Mouse (Mus musculus): Measurements from ENCODE around the gene Crybg2. TPM values are rescaled to one million over a fixed set of nuclear protein-coding genes. Genes with fewer than 3 reads are reported as not detected.
A peak's percentile ranks its signal among the peaks of the same experiment; 100 is the strongest.

Crybg2 gene
- total RNA-seq, 2 experiments from 2014 or later: 0.08 TPM; not detected in 1

- DNase-seq: no peak
These were observed 59.7 kb downstream of the Crybg2 start for GRCm38 (mm10) chr4:134120192-134120805.

DNA sequence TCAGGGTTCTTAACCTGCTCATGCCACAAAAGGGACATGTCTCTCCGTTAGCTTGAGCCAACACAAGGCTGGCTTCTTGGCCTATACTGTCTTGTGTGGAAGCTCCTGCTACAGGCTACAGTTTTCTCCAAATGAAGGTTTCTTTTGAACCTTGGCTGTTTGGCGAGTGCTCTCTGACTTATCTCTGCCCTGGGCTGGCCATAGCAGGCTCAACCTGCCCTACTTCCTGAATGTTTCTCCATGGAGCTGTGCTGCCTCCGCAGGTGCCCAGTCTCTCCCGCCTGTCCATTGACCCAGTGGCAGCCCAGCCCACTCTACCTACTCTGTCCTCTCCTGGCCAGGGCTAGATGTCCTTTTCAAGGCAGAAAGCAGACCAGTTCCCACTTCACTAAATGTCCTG lies 60.3 kb downstream of the Crybg2 start:
- DNase-seq: no peak

GRCm38 (mm10) chr4:134121571-134121970 lies 61.0 kb downstream of the Crybg2 start:
- DNase-seq: no peak

- peak; percentile 48 to 50 for DNase-seq
These were observed 61.7 kb downstream of the Crybg2 start for GRCm38 (mm10) chr4:134122281-134122680.

DNA sequence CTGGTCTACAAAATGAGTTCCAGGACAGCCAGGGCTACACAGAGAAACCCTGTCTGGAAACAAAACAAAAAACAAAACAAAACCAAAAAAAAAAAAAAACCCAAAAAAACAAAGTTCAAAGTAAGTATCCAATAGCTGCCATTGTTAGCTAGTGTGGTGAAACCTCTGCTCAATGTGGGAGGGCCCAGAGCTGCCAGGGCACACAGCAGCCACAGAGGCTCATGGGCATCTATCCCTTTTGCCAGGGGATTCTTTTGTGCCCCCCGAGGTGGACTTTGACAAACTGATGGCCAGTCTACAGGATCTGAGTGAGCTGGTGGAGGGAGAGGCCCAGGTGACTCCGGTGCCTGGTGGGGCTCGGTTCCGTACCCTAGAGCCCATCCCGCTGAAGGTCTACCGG lies 62.5 kb downstream of the Crybg2 start:
- no peak for DNase-seq

GRCm38 (mm10) chr4:134123680-134124551 lies 63.3 kb downstream of the Crybg2 start:
- DNase-seq: peak; percentile 45 to 55

GRCm38 (mm10) chr4:134125383-134126060 lies 64.9 kb downstream of the Crybg2 start:
- DNase-seq: no peak

DNA sequence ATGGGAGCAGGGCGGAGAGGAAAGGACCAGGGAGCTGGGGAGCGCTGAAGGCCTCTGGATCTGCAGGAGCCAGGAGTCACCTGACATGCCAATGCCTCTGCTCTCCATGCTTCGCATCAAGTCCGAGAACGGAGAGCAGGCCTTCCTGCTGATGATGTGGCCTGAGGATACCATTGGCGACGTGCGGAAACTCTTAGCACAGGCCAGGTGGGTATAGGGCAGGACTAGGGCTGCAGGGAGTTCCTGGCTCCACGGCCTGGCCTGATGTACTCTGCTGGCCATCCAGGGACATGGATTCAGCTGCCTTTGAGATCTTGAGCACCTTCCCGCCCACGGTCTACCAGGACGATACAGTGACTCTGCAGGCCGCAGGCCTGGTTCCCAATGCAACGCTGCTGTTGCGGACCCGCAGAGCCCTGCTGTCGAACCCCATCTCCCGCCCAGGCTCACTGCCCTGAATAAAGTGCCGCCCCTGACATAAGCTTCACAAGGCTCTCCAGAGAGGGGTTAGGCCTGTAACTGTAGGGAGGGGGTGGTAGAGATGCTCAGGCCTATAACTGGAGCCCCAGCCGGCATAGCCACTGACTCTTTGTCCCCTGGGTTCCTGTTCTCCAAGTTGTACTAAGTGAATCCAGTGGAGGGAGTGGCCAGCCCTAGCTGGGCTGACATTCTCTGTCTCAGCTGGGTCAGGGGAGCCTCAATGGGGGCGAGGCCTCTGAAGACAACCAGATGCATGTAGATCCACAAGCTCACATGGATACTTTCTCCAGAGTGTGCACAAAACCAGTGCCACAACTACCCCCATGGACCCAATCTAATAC lies 65.9 kb downstream of the Crybg2 start:
- DNase-seq: no peak

DNA sequence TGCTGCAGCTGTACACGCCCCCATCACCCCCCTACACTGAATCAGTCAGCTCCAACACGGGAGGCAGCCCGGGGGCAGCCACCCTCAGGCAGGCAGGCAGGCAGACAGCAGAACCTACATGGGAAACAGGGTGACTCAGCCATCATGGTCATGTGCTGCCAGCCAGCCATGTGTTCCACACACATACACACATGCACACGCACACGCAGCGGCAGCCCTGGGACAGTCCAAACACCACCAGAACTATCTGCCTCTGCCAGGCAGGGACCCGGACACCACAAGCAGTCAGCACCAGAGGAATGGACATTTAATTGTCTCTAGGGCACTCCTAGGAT lies 66.5 kb downstream of the Crybg2 start:
- DNase-seq: no peak

- no peak for DNase-seq
These were observed 67.2 kb downstream of the Crybg2 start for GRCm38 (mm10) chr4:134127793-134128192.

GRCm38 (mm10) chr4:134128221-134128982 lies 67.8 kb downstream of the Crybg2 start, which contains the start of gene Sh3bgrl3:
Gene Sh3bgrl3 (minus strand): TSS chr4:134128789.
- DNase-seq: peak; percentile 91 to 94

DNA sequence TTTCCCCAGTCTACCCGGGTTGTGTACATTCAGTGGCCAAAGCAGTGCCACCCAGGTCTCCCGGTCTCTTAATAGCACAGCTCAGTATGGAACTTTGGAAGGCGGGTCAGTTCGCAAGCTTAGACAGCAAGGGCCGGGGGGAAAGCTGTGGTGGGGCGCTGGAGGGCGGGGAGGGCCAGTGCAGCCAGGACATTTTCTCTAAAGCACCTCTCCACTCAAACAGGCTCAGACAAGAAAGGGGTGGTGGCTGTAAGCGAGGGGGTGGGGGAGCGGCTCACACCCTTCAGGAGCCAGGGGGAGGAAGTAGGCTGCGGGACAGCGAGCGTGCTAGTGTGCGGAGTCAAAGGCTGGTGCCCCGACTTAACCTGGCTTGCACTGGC lies 68.4 kb downstream of the Crybg2 start:
- peak in 1 of 2 experiments; percentile 42 for DNase-seq

DNA sequence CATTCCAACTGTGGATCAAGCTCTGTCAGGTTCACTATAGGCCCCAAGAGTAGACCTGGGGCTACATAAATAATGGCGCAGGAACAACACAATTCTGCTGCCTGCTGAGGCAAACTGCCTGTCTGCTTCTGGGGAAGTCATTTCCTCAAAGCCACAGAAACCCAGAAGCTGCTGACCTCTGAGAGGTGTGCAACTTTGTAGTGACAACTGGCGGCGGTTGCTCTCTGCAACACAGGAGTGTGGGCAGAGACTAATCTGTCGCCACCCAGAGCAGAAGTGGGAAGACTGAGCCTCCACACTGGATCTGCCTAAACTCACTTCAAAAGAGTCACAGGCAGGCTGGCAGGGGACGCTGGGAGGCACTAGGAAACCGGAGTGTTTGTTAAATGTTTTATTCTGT lies 68.9 kb downstream of the Crybg2 start:
- DNase-seq: peak in 1 of 2 experiments; percentile 42

DNA sequence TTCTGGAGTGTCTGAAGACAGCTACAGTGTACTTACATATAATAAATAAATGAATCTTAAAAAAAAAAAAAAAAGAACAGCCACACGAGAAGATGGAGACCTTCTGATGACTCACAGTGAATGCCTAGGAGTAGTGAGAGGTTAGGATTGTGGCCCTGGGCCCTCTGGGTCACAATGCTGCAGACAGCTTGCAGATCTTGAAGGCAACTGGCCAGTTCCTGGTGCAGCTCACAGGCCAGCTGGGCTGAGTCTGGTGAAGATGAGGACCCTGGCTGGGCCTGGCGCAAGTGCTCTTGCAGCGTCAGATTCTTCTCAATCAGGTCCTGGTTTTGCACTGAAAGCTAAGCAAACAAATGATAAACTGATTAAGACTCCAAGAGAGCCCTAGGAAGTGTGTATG lies 71.5 kb downstream of the Crybg2 start:
- DNase-seq: no peak

GRCm38 (mm10) chr4:134132519-134133095 lies 72.0 kb downstream of the Crybg2 start:
- DNase-seq: no peak

DNA sequence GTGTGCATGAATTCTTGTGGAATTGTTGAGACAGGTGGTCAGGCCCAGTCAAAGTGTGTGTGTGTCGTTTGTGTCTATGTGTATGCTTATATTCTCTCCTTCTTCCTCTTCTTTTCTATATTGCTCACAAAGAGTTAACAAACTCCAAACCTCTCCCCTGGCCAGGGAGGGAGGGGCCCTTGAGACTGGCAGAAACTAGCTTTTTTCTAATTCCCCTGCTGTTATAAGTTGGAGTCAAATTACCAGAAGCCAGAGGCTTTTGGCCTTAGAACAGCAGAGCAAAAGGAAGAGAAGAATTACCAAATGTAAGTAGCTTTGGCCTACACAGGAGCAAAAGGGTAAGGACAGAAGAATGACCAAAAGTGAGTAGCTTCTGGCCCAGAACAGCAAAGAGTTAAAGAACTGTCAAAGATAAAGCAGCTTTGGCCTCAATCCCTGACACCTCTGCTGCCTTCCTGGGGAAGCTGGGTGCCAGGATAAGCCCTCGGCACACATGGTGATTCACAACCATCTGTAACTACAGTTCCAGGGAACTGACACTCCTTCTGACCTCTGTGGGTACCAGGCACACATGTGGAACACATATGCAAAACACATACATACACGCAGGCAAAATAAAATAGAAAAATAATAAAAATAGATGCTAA lies 75.8 kb downstream of the Crybg2 start:
- DNase-seq: no peak

DNA sequence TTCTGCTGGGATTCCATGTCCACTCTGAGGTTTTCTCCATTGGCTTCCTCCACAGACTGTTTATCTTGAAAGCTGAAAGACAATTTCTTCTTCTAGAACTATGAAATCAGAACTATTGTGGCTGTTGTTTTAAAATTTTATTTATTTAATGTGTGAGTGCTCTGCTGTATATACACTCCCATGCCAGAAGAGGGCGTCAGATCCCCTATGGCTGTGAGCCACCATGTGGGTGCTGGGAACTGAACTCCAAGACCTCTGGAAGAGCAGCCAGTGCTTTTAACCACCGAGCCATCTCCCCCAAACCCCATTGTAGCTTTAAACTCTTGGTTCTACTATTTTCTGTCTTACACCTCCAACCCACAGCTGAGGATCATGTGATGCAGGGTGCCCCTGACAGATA lies 78.2 kb downstream of the Crybg2 start:
- DNase-seq: no peak
